In the genomic region with DNA sequence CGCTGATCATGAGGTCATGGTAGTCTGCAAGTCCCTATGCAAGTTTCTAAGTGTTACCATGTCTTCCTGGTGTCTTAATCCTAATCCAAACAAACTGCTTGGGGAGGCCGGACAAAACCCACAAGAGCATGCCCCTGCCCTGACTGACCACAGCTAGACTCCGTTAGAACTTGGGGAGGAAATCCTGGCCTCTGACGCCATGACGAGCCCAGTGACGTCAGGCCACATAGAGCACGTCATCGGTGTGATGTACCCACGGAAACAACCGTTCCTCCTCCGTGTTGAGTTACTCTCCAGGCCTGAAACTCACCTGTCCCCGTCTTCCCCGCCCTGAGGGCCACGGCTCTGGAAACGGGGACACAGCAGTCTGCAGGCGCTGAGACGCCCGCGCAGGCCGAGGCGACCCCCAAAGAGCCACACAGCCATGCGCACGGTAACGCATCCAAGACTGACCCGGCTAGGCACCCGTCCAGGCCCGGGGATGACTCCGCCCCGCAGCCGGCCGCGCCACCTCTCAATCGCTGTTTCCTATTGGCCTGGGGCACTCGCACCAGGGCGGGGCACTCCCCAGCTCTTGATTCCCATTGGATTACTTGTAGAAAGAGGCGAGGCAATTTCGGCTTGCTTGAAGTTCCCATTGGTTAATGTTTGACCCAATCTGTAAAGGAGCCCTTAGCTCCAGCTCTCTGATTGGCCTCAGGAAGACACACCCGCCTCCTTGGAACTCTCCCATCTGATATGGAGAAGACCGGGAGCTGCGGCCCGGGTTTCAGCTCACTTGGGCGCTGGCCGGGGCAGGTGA, we compare ENCODE assay signal across 8 mouse cellular contexts. TPM values are rescaled to one million over a fixed set of nuclear protein-coding genes. Genes with fewer than 3 reads are reported as not detected.
DNase-seq lines count a peak whose midpoint lies in the region; ATAC-seq and TF ChIP-seq lines count a peak whose summit lies in the region.

TSS of gene Mmab (minus strand) at position 495 of the 802 bp plus-strand sequence.
TSS of gene Mvk (plus strand) at position 704 of the 802 bp plus-strand sequence.

- ATAC-seq in kidney, embryonic 14.5 days (ENCODE audit: low FRiP score, low TSS enrichment) = peak; percentile 98
- peak; percentile 99 for ATAC-seq in limb, embryonic 15.5 days (ENCODE audit: insufficient number of reproducible peaks, low FRiP score, low TSS enrichment, low read depth)

- H3K27ac ChIP-seq in bone marrow macrophage, adult 2 months (ENCODE audit: insufficient read depth, low read depth, low read length) = peak within 1 kb of the TSS; percentile 39; the same call in 1 of the 2 replicates
- no peak within 1 kb of the TSS; the same call in 1 of the 2 replicates for H3K27ac ChIP-seq in embryonic fibroblast, embryonic 13.5 days (ENCODE audit: insufficient read depth, low read length)
- peak within 1 kb of the TSS; percentile 34; the same call in 1 of the 2 replicates for H3K27ac ChIP-seq in kidney, embryonic 14.5 days (ENCODE audit: low read depth, low read length)
- peak within 1 kb of the TSS; percentile 77 for H3K27ac ChIP-seq in limb, embryonic 15.5 days

- peaks cover 11% of the 10 kb centered on the region for H3K36me3 ChIP-seq in kidney, embryonic 14.5 days (ENCODE audit: control insufficient read depth, insufficient read depth, low read length)
- peaks cover 28% of the 10 kb centered on the region for H3K36me3 ChIP-seq in limb, embryonic 15.5 days

- no peaks in the 10 kb centered on the region for H3K27me3 ChIP-seq in kidney, embryonic 14.5 days (ENCODE audit: control insufficient read depth, insufficient read depth, low read length)
- H3K27me3 ChIP-seq in limb, embryonic 15.5 days = no peaks in the 10 kb centered on the region

- WGBS in kidney, embryonic 14.5 days = 2% methylated on average over 43 of the region's 43 CpGs
- WGBS in limb, embryonic 15.5 days = 2% methylated on average over 43 of the region's 43 CpGs

- peak within 1 kb of the TSS; percentile 70 for H3K9ac ChIP-seq in kidney, embryonic 14.5 days (ENCODE audit: low read depth, low read length)
- peak within 1 kb of the TSS; percentile 85 for H3K9ac ChIP-seq in limb, embryonic 15.5 days

- peak within 1 kb of the TSS; percentile 82 for H3K4me2 ChIP-seq in kidney, embryonic 14.5 days (replicated peaks; ENCODE audit: low read depth, low read length)
- peak within 1 kb of the TSS; percentile 77 for H3K4me2 ChIP-seq in limb, embryonic 15.5 days

- peak; percentile 99 for DNase-seq in A20 (ENCODE audit: low read depth, low spot score)
- DNase-seq in heart, adult 9 months (ENCODE audit: low spot score in 2 of 2) = peak; percentile 99
- peak; percentile 93 to 96 for DNase-seq in monocyte, adult 2 months (ENCODE audit: low read depth in 1 of 2, low spot score in 2 of 2)
- DNase-seq in spleen, postnatal 36 days (ENCODE audit: low spot score in 2 of 2) = peak; percentile 96 to 97

- no peaks in the 10 kb centered on the region for H3K9me3 ChIP-seq in kidney, embryonic 14.5 days (ENCODE audit: control insufficient read depth, low read length)
- H3K9me3 ChIP-seq in limb, embryonic 15.5 days = no peaks in the 10 kb centered on the region

- TF ChIP-seq CTCF in bone marrow macrophage, adult 2 months (IDR thresholded peaks at IDR 0.05; ENCODE audit: low read depth, low read length) = no peak
- TF ChIP-seq CTCF in embryonic fibroblast, embryonic 13.5 days (IDR thresholded peaks at IDR 0.05; ENCODE audit: borderline replicate concordance, insufficient read depth, low read length) = no peak

- TF ChIP-seq POLR2A in bone marrow macrophage, adult 2 months (IDR thresholded peaks at IDR 0.05; ENCODE audit: borderline replicate concordance, low read depth, low read length) = no peak
- peak; percentile 65 for TF ChIP-seq POLR2A in embryonic fibroblast, embryonic 13.5 days (IDR thresholded peaks at IDR 0.05; ENCODE audit: low read depth, low read length)

- H3K4me3 ChIP-seq in bone marrow macrophage, adult 2 months (ENCODE audit: insufficient read depth, low read length) = peak within 1 kb of the TSS; percentile 69
- H3K4me3 ChIP-seq in embryonic fibroblast, embryonic 13.5 days (ENCODE audit: insufficient read depth, low read length) = peak within 1 kb of the TSS; percentile 85
- peak within 1 kb of the TSS; percentile 71 for H3K4me3 ChIP-seq in kidney, embryonic 14.5 days (ENCODE audit: low read length)
- peak within 1 kb of the TSS; percentile 83 for H3K4me3 ChIP-seq in limb, embryonic 15.5 days

- 0 out of 2 replicates have a peak, but pooled peaks cover 4% of the 10 kb centered on the region for H3K4me1 ChIP-seq in bone marrow macrophage, adult 2 months (ENCODE audit: control insufficient read depth, insufficient read depth, low read length)
- H3K4me1 ChIP-seq in embryonic fibroblast, embryonic 13.5 days (ENCODE audit: control insufficient read depth, insufficient read depth, low read length) = no peaks in the 10 kb centered on the region
- peaks cover 13% of the 10 kb centered on the region for H3K4me1 ChIP-seq in kidney, embryonic 14.5 days (ENCODE audit: control insufficient read depth, insufficient read depth, low read length)
- peaks cover 22% of the 10 kb centered on the region for H3K4me1 ChIP-seq in limb, embryonic 15.5 days

RNA-seq across cellular contexts. Expression of gene Mmab, which starts in this region (rescaled TPM):
- polyA plus RNA-seq in bone marrow macrophage, adult 2 months (2012; ENCODE audit: insufficient read depth, insufficient read length, missing spikeins) = 6.7 and 7.5 TPM in 2 replicates
- 18.7 and 24.1 TPM in 2 replicates for polyA plus RNA-seq in embryonic fibroblast, embryonic 13.5 days (2011; ENCODE audit: insufficient read length, low read depth, missing spikeins)
- 19.0 and 32.9 TPM in 2 replicates for polyA plus RNA-seq in kidney, embryonic 14.5 days (2014; fragmentation: Nextera tagmentation; extraction: Ambion mirVana)
- 29.3 and 31.1 TPM in 2 replicates for polyA plus RNA-seq in limb, embryonic 15.5 days (2015; fragmentation: Nextera tagmentation; extraction: Ambion mirVana)

RNA-seq across cellular contexts. Expression of gene Mvk, which starts in this region (rescaled TPM):
- polyA plus RNA-seq in bone marrow macrophage, adult 2 months (2012; ENCODE audit: insufficient read depth, insufficient read length, missing spikeins) = 11.2 and 13.3 TPM in 2 replicates
- 24.4 and 26.3 TPM in 2 replicates for polyA plus RNA-seq in embryonic fibroblast, embryonic 13.5 days (2011; ENCODE audit: insufficient read length, low read depth, missing spikeins)
- 45.0 and 48.3 TPM in 2 replicates for polyA plus RNA-seq in kidney, embryonic 14.5 days (2014; fragmentation: Nextera tagmentation; extraction: Ambion mirVana)
- polyA plus RNA-seq in limb, embryonic 15.5 days (2015; fragmentation: Nextera tagmentation; extraction: Ambion mirVana) = 58.6 and 65.9 TPM in 2 replicates
